Mouse (Mus musculus) limb, embryonic 11.5 days (tissue): ENCODE measurements around the gene Sema3f. TPM values are rescaled to one million over a fixed set of nuclear protein-coding genes. Genes with fewer than 3 reads are reported as not detected.
A peak's percentile ranks its signal among the peaks of the same experiment; 100 is the strongest.

ENCODE experiments used
- ATAC-seq: fragments of 200-750 bp; cut with Nextera tagmentation; 2 replicates; pipeline ENCODE4 v1.8.0; 2017; ENCODE audit warnings: low read depth; ENCODE audit not compliant: insufficient number of reproducible peaks, low FRiP score, low TSS enrichment
- DNase-seq: peaks from one replicate; pipeline ENCODE4 v3.0.0-alpha.2; 2015; ENCODE audit warnings: low spot score
- H3K27ac ChIP-seq: fragments of 300-500 bp; sonication (generic); replicated peaks from 2 replicates; pipeline ENCODE4 v1.5.1; 2014; ENCODE audit warnings: low read depth, mild to moderate bottlenecking, low read length
- H3K27me3 ChIP-seq: fragments of 300-500 bp; sonication (generic); 2 replicates; pipeline ENCODE4 v1.6.1; 2014; ENCODE audit warnings: mild to moderate bottlenecking, low read length, mixed read lengths; ENCODE audit not compliant: control insufficient read depth, insufficient read depth
- H3K36me3 ChIP-seq: fragments of 300-500 bp; sonication (generic); 2 replicates; pipeline ENCODE4 v1.6.1; 2014; ENCODE audit warnings: mild to moderate bottlenecking, low read length, moderate library complexity, mixed read lengths; ENCODE audit not compliant: control insufficient read depth, insufficient read depth
- H3K4me1 ChIP-seq: fragments of 300-500 bp; sonication (generic); 2 replicates; pipeline ENCODE4 v1.6.1; 2014; ENCODE audit warnings: low read length, mixed read lengths; ENCODE audit not compliant: control insufficient read depth, insufficient read depth
- H3K4me2 ChIP-seq: fragments of 300-500 bp; sonication (generic); 2 replicates; pipeline ENCODE4 v1.6.1; 2014; ENCODE audit warnings: low read depth, mild to moderate bottlenecking, moderate library complexity; ENCODE audit not compliant: severe bottlenecking
- H3K4me3 ChIP-seq: fragments of 300-500 bp; sonication (generic); 2 replicates; pipeline ENCODE4 v1.5.1; 2014; ENCODE audit warnings: low read depth, low read length
- H3K9ac ChIP-seq: fragments of 300-500 bp; sonication (generic); 2 replicates; pipeline ENCODE4 v1.6.1; 2014; ENCODE audit warnings: mild to moderate bottlenecking, low read length
- H3K9me3 ChIP-seq: fragments of 300-500 bp; sonication (generic); 2 replicates; pipeline ENCODE4 v1.6.1; 2016; ENCODE audit warnings: low read length; ENCODE audit not compliant: control insufficient read depth
- WGBS: fragments of 180-500 bp; shearing (Covaris S2); extraction: QIAGEN DNeasy Blood & Tissue Kit; methylation state at CpG from one replicate; pipeline ENCODE4 v1.1.7; 2014; 5-methylcytosine and 5-hydroxymethylcytosine counted together
- polyA plus RNA-seq: library from polyadenylated mRNA; unstranded; fragments of >200 nt; fragmentation: Nextera tagmentation; extraction: Ambion mirVana; gene quantifications from 2 replicates; pipeline ENCODE4 v1.2.1, GENCODE M21; 2014

Sema3f gene
- polyA plus RNA-seq, 1 experiment from 2014 or later, result 27.4 TPM

GRCm38 (mm10) chr9:107669480-107669945 is 40.8 kb downstream of the Sema3f start, which contains the start of gene Slc38a3:
Gene Slc38a3, minus strand, starts transcription at chr9:107669530.
- Histone ChIP-seq H3K9ac (no peak within 1 kb of the TSS), H3K27me3 (0 out of 2 replicates have a peak, but pooled peaks cover 4% of the 10 kb centered on the region), H3K4me2 (no peak within 1 kb of the TSS), H3K36me3 (no peaks in the 10 kb centered on the region), H3K9me3 (no peaks in the 10 kb centered on the region), H3K4me1 (peaks cover 10% of the 10 kb centered on the region; the same call in 1 of the 2 replicates), H3K4me3 (no peak within 1 kb of the TSS), H3K27ac (no peak within 1 kb of the TSS)
- ATAC-seq (no peak), DNase-seq (no peak)
- 89% methylated on average over 9 of the region's 9 CpGs for WGBS

GRCm38 (mm10) chr9:107668916-107669315 is 41.4 kb downstream of the Sema3f start:
- WGBS, result 73% methylated on average over 3 of the region's 3 CpGs
- Histone ChIP-seq H3K27me3 (0 out of 2 replicates have a peak, but pooled peaks cover 4% of the 10 kb centered on the region), H3K4me3 (no peak overlapping the region), H3K4me1 (peaks cover 10% of the 10 kb centered on the region; the same call in 1 of the 2 replicates), H3K9ac (no peak overlapping the region), H3K27ac (no peak overlapping the region), H3K9me3 (no peaks in the 10 kb centered on the region), H3K4me2 (no peak overlapping the region), H3K36me3 (no peaks in the 10 kb centered on the region)
- DNase-seq (no peak), ATAC-seq (no peak)

- peaks cover 10% of the 10 kb centered on the region; the same call in 1 of the 2 replicates for H3K4me1 ChIP-seq
- H3K27ac ChIP-seq, result no peak overlapping the region
- H3K4me3 ChIP-seq, result no peak overlapping the region
- no peak overlapping the region for H3K4me2 ChIP-seq
- 0 out of 2 replicates have a peak, but pooled peaks cover 4% of the 10 kb centered on the region for H3K27me3 ChIP-seq
- ATAC-seq, result no peak
- H3K36me3 ChIP-seq, result no peaks in the 10 kb centered on the region
- no peak for DNase-seq
- 40% methylated on average over 8 of the region's 8 CpGs for WGBS
- no peak overlapping the region for H3K9ac ChIP-seq
- H3K9me3 ChIP-seq, result no peaks in the 10 kb centered on the region
Measured at GRCm38 (mm10) chr9:107668011-107668410, 42.3 kb downstream of the Sema3f start.

DNA sequence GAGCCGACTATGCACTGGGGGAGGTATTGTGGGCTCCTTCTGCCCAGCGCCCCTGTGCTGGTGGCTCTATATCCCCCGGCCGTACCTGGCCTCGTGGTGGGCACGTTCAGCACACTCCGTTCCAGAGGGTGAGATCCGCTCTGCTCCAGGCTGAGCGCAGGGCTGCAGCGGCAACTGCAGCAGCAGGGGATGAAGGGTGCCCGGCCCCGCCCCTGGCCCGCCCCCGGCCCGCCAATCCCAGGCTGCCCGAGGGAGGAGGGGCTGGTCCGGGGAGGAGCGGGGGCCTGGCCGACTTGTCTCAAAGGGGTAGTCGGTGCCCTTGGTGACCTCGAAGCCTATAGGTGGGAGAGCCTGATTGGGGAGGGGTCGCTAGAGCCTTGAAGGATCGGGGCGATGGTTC is 43.1 kb downstream of the Sema3f start:
- H3K4me2 ChIP-seq, result peak overlapping the region; percentile 95
- peak; percentile 85 for DNase-seq
- H3K36me3 ChIP-seq, result no peaks in the 10 kb centered on the region
- no peak overlapping the region; the same call in 1 of the 2 replicates for H3K27ac ChIP-seq
- no peaks in the 10 kb centered on the region for H3K9me3 ChIP-seq
- peak overlapping the region; percentile 37 for H3K4me3 ChIP-seq
- H3K9ac ChIP-seq, result peak overlapping the region; percentile 49
- under 1% methylated on average over 24 of the region's 24 CpGs for WGBS
- peak; percentile 88 for ATAC-seq
- H3K27me3 ChIP-seq, result 0 out of 2 replicates have a peak, but pooled peaks cover 4% of the 10 kb centered on the region
- H3K4me1 ChIP-seq, result peaks cover 10% of the 10 kb centered on the region; the same call in 1 of the 2 replicates

DNA sequence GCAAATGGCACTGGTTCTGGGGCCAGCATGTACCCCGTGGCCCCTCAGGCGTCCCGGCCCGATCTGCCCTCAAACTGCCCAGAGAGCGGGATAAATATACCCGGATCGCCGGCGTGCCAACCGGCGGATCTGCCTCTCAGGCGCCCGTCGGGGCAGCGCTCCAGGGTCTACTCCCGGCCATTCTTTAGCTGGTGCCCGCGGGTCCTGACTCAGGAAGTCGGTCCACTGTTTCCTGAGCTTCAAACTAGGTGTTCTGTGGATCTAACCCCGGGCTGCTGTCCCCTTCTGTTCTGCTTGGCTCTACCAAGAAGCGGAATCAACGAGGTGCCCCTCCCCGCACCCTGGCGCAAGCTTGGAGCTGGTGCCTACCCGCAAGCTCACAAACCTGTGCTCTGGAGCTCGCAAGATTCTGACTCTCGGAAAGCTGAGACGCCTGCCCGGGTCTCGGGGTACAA is 43.5 kb downstream of the Sema3f start:
- no peak for DNase-seq
- 0 out of 2 replicates have a peak, but pooled peaks cover 4% of the 10 kb centered on the region for H3K27me3 ChIP-seq

GRCm38 (mm10) chr9:107665308-107665707 is 45.0 kb downstream of the Sema3f start:
- 0 out of 2 replicates have a peak, but pooled peaks cover 4% of the 10 kb centered on the region for H3K27me3 ChIP-seq
- H3K4me2 ChIP-seq, result no peak overlapping the region
- DNase-seq, result no peak
- no peaks in the 10 kb centered on the region for H3K36me3 ChIP-seq
- no peak for ATAC-seq
- 88% methylated on average over 7 of the region's 7 CpGs for WGBS
- no peak overlapping the region for H3K27ac ChIP-seq
- peaks cover 10% of the 10 kb centered on the region; the same call in 1 of the 2 replicates for H3K4me1 ChIP-seq
- no peak overlapping the region for H3K4me3 ChIP-seq
- no peaks in the 10 kb centered on the region for H3K9me3 ChIP-seq
- no peak overlapping the region for H3K9ac ChIP-seq

More for the DNA sequence above, 43.5 kb downstream of the Sema3f start:
- Histone ChIP-seq H3K36me3 (no peaks in the 10 kb centered on the region), H3K4me2 (peak overlapping the region; percentile 95), H3K4me3 (peak overlapping the region; percentile 37), H3K4me1 (peaks cover 10% of the 10 kb centered on the region; the same call in 1 of the 2 replicates), H3K9ac (peak overlapping the region; percentile 49), H3K27ac (no peak overlapping the region; the same call in 1 of the 2 replicates), H3K9me3 (no peaks in the 10 kb centered on the region)
- 1% methylated on average over 30 of the region's 30 CpGs for WGBS
- 0 out of 2 replicates have a peak, but pooled peaks have one; percentile 1 for ATAC-seq

- H3K4me1 ChIP-seq, result peaks cover 10% of the 10 kb centered on the region; the same call in 1 of the 2 replicates
- no peak overlapping the region for H3K9ac ChIP-seq
- WGBS, result 74% methylated on average over 9 of the region's 9 CpGs
- no peak overlapping the region for H3K4me2 ChIP-seq
- H3K4me3 ChIP-seq, result no peak overlapping the region
- H3K27me3 ChIP-seq, result 0 out of 2 replicates have a peak, but pooled peaks cover 4% of the 10 kb centered on the region
- no peak overlapping the region for H3K27ac ChIP-seq
- DNase-seq (no peak), ATAC-seq (no peak)
- H3K9me3 ChIP-seq, result no peaks in the 10 kb centered on the region
- H3K36me3 ChIP-seq, result no peaks in the 10 kb centered on the region
Measured at GRCm38 (mm10) chr9:107663525-107663924, 46.8 kb downstream of the Sema3f start.

GRCm38 (mm10) chr9:107662342-107662741 is 47.9 kb downstream of the Sema3f start:
- 75% methylated on average over 8 of the region's 8 CpGs for WGBS
- ATAC-seq, result no peak
- Histone ChIP-seq H3K36me3 (no peaks in the 10 kb centered on the region), H3K27me3 (0 out of 2 replicates have a peak, but pooled peaks cover 4% of the 10 kb centered on the region), H3K27ac (no peak overlapping the region), H3K4me3 (no peak overlapping the region), H3K4me1 (peaks cover 10% of the 10 kb centered on the region; the same call in 1 of the 2 replicates), H3K4me2 (no peak overlapping the region; the same call in 1 of the 2 replicates), H3K9me3 (no peaks in the 10 kb centered on the region), H3K9ac (no peak overlapping the region)
- no peak for DNase-seq
